Mouse (Mus musculus): Measurements from ENCODE around the gene Cpped1. TPM values are rescaled to one million over a fixed set of nuclear protein-coding genes. Genes with fewer than 3 reads are reported as not detected.

The Cpped1 gene
- polyA plus RNA-seq (2014; fragmentation: Nextera tagmentation; extraction: Ambion mirVana), result 35.6 and 35.9 TPM in 2 replicates

DNA sequence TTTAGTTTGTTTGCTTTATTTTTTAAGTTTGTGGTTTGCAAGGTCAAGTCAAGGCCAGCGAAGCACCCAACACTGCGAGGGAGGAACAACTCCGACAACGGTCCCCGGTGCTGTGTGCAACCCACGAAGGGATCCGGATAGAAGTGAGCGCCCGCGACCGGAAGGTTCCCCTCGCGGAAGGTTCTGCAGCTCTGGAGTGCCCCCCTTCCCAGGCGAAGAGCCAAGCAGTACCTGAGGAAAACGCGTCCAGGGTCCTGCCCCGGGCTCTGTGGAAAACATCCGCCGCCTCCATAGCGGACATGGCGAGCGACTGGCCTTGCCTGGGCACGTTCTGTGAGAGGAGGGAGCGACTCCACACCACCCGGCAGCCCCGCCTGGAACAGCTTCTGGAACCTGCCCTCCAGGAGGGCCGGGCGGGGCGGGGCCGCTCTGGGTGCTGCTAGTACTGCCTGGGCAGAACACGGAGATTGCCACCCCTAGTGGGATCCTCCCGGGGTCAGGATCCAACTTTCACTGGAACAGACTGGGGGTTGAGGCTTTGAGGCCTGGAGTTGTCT, at the start of gene Cpped1:
Gene Cpped1 (minus strand): TSS at position 411 of the 557 bp plus-strand sequence.
- peaks cover 5% of the 10 kb centered on the region; the same call in 1 of the 2 replicates for H3K4me1 ChIP-seq (replicated peaks; ENCODE audit: control insufficient read depth, insufficient read depth, low read length)

DNA sequence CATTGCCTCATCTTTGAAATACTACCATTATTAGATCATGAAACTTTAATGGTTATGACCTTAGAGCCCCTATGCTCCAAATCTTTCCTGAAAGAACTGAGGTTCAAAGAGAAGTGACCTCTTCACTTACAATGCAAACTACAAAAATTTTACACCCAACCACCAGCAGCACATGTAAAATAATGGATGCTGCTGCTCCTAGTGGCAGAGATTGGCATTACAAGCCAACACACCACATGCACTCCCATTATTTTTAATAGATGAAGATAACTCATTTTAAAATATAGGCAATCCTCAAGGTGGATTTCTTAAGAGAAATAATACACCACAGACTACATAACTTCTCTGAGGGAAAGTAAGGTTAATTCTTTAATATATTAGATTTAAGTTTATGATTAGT, 31.2 kb upstream of the Cpped1 start:
- H3K27me3 ChIP-seq (replicated peaks; ENCODE audit: control insufficient read depth, insufficient read depth, low read length), result no peaks in the 10 kb centered on the region
- ATAC-seq (replicated peaks; ENCODE audit: low FRiP score, low TSS enrichment, low read depth) (no peak), DNase-seq (ENCODE audit: low spot score) (peak; percentile 57)
- H3K4me3 ChIP-seq (ENCODE audit: low read depth, low read length), result no peak overlapping the region
- no peaks in the 10 kb centered on the region for H3K4me1 ChIP-seq (replicated peaks; ENCODE audit: control insufficient read depth, insufficient read depth, low read length)
- no peak overlapping the region for H3K9ac ChIP-seq (ENCODE audit: low read length)
- H3K36me3 ChIP-seq (ENCODE audit: control insufficient read depth, insufficient read depth, low read length), result no peaks in the 10 kb centered on the region
- H3K4me2 ChIP-seq (ENCODE audit: low read length), result no peak overlapping the region
- H3K27ac ChIP-seq (ENCODE audit: low read depth), result no peak overlapping the region
- no peaks in the 10 kb centered on the region for H3K9me3 ChIP-seq (ENCODE audit: control insufficient read depth, low read length)

More for the DNA sequence above, at the start of gene Cpped1:
- Histone ChIP-seq H3K27ac (ENCODE audit: low read depth) (peak within 1 kb of the TSS; percentile 73), H3K9me3 (ENCODE audit: control insufficient read depth, low read length) (no peaks in the 10 kb centered on the region), H3K36me3 (ENCODE audit: control insufficient read depth, insufficient read depth, low read length) (no peaks in the 10 kb centered on the region), H3K4me2 (ENCODE audit: low read length) (peak within 1 kb of the TSS; percentile 54), H3K27me3 (replicated peaks; ENCODE audit: control insufficient read depth, insufficient read depth, low read length) (no peaks in the 10 kb centered on the region), H3K9ac (ENCODE audit: low read length) (peak within 1 kb of the TSS; percentile 72), H3K4me3 (ENCODE audit: low read depth, low read length) (peak within 1 kb of the TSS; percentile 66)
- DNase-seq (ENCODE audit: low spot score) (peak; percentile 97), ATAC-seq (replicated peaks; ENCODE audit: low FRiP score, low TSS enrichment, low read depth) (peak; percentile 99)
- WGBS, result 0% methylated on average over 32 of the region's 32 CpGs

DNA sequence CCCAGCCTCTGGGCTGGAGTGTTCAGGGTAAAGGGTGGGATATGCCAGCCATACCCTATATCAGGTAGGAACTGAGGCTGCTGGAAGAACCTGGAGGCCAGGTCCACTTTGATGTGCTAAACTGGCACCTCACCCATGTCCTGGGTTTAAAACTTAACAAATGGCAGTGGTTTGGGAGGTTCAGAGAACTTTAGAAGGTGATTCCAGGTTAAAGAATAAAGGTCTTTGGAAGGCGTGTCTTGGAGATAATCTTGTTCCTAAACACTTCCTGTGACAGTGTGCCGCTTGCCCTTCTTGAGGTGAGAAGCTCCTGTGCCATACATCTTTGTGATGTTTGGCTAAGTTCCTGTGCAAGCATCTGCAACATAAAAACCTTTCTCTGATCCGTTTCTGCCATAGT, 1.6 kb upstream of the Cpped1 start:
- Histone ChIP-seq H3K27ac (ENCODE audit: low read depth) (no peak overlapping the region), H3K27me3 (replicated peaks; ENCODE audit: control insufficient read depth, insufficient read depth, low read length) (no peaks in the 10 kb centered on the region), H3K4me1 (replicated peaks; ENCODE audit: control insufficient read depth, insufficient read depth, low read length) (peaks cover 5% of the 10 kb centered on the region; the same call in 1 of the 2 replicates), H3K36me3 (ENCODE audit: control insufficient read depth, insufficient read depth, low read length) (no peaks in the 10 kb centered on the region), H3K9me3 (ENCODE audit: control insufficient read depth, low read length) (no peaks in the 10 kb centered on the region), H3K4me3 (ENCODE audit: low read depth, low read length) (no peak overlapping the region), H3K9ac (ENCODE audit: low read length) (no peak overlapping the region), H3K4me2 (ENCODE audit: low read length) (no peak overlapping the region)
- DNase-seq (ENCODE audit: low spot score), result no peak
- no peak for ATAC-seq (replicated peaks; ENCODE audit: low FRiP score, low TSS enrichment, low read depth)
- WGBS, result 73% methylated on average over 3 of the region's 3 CpGs

DNA sequence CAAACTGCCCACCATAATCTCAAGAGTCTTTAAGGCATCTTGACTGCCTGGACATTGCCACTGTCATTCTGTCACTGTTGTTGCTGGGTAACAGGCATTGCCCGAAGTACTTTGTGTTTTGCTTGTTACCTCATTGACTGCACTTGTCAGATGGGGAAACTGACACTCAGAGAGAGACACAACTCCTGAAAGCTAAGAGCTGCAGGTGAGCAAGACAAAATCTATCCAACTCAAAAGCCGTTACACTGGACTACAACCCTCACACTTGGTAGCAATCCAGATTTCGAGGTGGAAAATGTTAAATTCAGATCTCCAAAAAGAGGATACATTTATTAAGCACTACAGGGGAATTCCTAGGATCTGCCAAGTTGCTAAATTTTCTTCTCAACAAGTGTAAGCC, 572 bp upstream of the Cpped1 start:
- Histone ChIP-seq H3K27ac (ENCODE audit: low read depth) (no peak overlapping the region), H3K9me3 (ENCODE audit: control insufficient read depth, low read length) (no peaks in the 10 kb centered on the region), H3K4me1 (replicated peaks; ENCODE audit: control insufficient read depth, insufficient read depth, low read length) (peaks cover 5% of the 10 kb centered on the region; the same call in 1 of the 2 replicates), H3K36me3 (ENCODE audit: control insufficient read depth, insufficient read depth, low read length) (no peaks in the 10 kb centered on the region), H3K9ac (ENCODE audit: low read length) (no peak overlapping the region), H3K27me3 (replicated peaks; ENCODE audit: control insufficient read depth, insufficient read depth, low read length) (no peaks in the 10 kb centered on the region), H3K4me3 (ENCODE audit: low read depth, low read length) (peak overlapping the region; percentile 66; the same call in 1 of the 2 replicates), H3K4me2 (ENCODE audit: low read length) (peak overlapping the region; percentile 54; the same call in 1 of the 2 replicates)
- 76% methylated on average over 3 of the region's 3 CpGs for WGBS
- ATAC-seq (replicated peaks; ENCODE audit: low FRiP score, low TSS enrichment, low read depth) (no peak), DNase-seq (ENCODE audit: low spot score) (no peak)

DNA sequence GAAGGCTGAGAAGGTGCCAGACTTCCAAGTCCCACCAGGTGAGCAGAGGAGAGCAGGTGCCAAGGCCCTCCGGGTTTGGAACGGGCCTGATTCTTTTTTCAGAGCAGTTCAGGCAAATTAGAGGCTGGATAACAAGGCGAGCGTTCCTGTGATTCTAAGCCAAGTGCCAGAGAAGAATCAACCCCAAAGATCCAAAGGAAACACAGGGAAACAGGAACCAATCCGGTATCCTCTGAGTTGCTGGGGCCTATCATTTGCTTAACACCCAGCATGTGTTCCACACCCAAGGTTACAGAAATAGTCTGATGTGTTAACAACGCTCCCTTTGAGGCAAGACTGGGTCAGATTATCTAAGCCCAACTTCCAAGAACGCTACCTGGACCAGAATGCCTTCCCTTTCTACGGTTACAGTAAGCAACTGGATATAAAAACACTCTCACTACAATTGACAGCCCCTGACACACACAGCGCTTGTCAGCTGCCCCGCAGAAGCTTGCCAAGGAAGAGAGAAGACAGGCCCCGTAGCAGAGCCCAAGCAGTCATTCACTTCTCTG, 707 bp downstream of the Cpped1 start:
- Histone ChIP-seq H3K27me3 (replicated peaks; ENCODE audit: control insufficient read depth, insufficient read depth, low read length) (no peaks in the 10 kb centered on the region), H3K9me3 (ENCODE audit: control insufficient read depth, low read length) (no peaks in the 10 kb centered on the region), H3K4me3 (ENCODE audit: low read depth, low read length) (peak overlapping the region; percentile 66), H3K4me2 (ENCODE audit: low read length) (peak overlapping the region; percentile 54), H3K27ac (ENCODE audit: low read depth) (peak overlapping the region; percentile 73; the same call in 1 of the 2 replicates), H3K36me3 (ENCODE audit: control insufficient read depth, insufficient read depth, low read length) (no peaks in the 10 kb centered on the region), H3K9ac (ENCODE audit: low read length) (peak overlapping the region; percentile 72), H3K4me1 (replicated peaks; ENCODE audit: control insufficient read depth, insufficient read depth, low read length) (peaks cover 5% of the 10 kb centered on the region; the same call in 1 of the 2 replicates)
- DNase-seq (ENCODE audit: low spot score) (no peak), ATAC-seq (replicated peaks; ENCODE audit: low FRiP score, low TSS enrichment, low read depth) (no peak)
- 19% methylated on average over 11 of the region's 11 CpGs for WGBS

DNA sequence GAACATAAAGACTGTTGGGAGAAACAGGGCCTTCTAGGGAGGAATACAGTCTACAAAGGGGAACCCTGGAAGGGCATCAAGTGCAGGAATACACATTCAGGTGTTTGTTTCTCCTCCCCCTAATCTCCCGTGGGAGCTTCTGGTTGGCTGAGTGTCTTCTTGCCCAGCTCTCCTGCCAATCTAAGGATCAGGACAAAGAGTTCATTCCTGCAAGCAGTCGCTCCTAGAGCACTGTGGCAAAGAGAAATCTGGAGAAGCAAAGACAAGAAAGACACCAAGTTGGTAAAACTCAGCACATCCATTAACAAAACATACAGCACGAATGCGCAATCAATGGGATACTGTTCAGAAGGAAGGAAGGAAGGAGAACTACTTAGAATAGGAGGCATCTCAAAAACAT, 1.4 kb downstream of the Cpped1 start:
- H3K4me3 ChIP-seq (ENCODE audit: low read depth, low read length), result no peak overlapping the region
- H3K9ac ChIP-seq (ENCODE audit: low read length), result peak overlapping the region; percentile 72
- H3K4me2 ChIP-seq (ENCODE audit: low read length), result peak overlapping the region; percentile 54
- peaks cover 5% of the 10 kb centered on the region; the same call in 1 of the 2 replicates for H3K4me1 ChIP-seq (replicated peaks; ENCODE audit: control insufficient read depth, insufficient read depth, low read length)
- no peak for ATAC-seq (replicated peaks; ENCODE audit: low FRiP score, low TSS enrichment, low read depth)
- no peaks in the 10 kb centered on the region for H3K9me3 ChIP-seq (ENCODE audit: control insufficient read depth, low read length)
- 82% methylated on average over 4 of the region's 4 CpGs for WGBS
- no peak for DNase-seq (ENCODE audit: low spot score)
- H3K36me3 ChIP-seq (ENCODE audit: control insufficient read depth, insufficient read depth, low read length), result no peaks in the 10 kb centered on the region
- H3K27ac ChIP-seq (ENCODE audit: low read depth), result no peak overlapping the region
- no peaks in the 10 kb centered on the region for H3K27me3 ChIP-seq (replicated peaks; ENCODE audit: control insufficient read depth, insufficient read depth, low read length)

DNA sequence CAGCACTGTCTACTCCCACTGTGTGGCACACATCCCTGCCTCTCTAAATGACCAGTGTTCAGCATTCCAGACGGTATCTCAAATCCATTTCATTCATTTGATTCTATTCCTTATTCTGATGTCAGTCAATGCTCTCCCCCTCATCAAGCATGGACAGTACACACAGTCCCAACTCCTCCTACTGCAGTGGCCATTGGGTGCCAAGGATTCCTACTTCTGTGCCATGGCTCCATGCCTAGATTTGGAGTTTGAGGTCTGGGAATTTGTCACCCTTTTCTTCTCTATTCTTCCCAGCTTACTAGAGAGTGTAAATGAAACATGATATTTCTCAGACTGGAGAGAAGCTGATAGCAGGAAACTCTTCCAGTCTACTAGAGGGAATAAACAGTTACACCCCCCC, 2.3 kb downstream of the Cpped1 start:
- Histone ChIP-seq H3K27me3 (replicated peaks; ENCODE audit: control insufficient read depth, insufficient read depth, low read length) (no peaks in the 10 kb centered on the region), H3K36me3 (ENCODE audit: control insufficient read depth, insufficient read depth, low read length) (no peaks in the 10 kb centered on the region), H3K4me2 (ENCODE audit: low read length) (no peak overlapping the region), H3K9ac (ENCODE audit: low read length) (no peak overlapping the region), H3K4me1 (replicated peaks; ENCODE audit: control insufficient read depth, insufficient read depth, low read length) (peaks cover 5% of the 10 kb centered on the region; the same call in 1 of the 2 replicates), H3K4me3 (ENCODE audit: low read depth, low read length) (no peak overlapping the region), H3K27ac (ENCODE audit: low read depth) (no peak overlapping the region), H3K9me3 (ENCODE audit: control insufficient read depth, low read length) (no peaks in the 10 kb centered on the region)
- ATAC-seq (replicated peaks; ENCODE audit: low FRiP score, low TSS enrichment, low read depth), result no peak
- WGBS, result 79% methylated on average over 1 of the region's 1 CpGs
- no peak for DNase-seq (ENCODE audit: low spot score)

DNA sequence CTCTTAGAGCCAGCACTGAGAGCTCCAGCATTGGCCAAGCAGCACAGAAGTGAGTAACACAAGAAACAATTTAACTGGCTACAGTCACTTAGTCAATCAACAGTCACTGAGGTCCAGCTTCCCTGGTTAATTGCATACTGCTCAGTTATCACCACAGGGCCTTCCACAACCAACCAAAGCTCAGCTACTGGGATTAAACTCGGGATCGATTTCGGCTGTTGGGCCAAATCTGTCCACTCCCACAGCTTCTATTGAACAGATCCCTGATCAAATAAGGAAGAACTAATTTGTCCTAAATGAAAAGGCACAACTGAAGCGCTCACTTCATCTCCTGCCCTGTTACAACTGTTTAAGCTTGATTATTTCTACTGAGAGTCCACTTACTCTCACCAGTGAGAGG, 4.0 kb downstream of the Cpped1 start:
- H3K27ac ChIP-seq (ENCODE audit: low read depth), result no peak overlapping the region
- H3K9me3 ChIP-seq (ENCODE audit: control insufficient read depth, low read length), result no peaks in the 10 kb centered on the region
- no peak overlapping the region for H3K4me2 ChIP-seq (ENCODE audit: low read length)
- H3K36me3 ChIP-seq (ENCODE audit: control insufficient read depth, insufficient read depth, low read length), result no peaks in the 10 kb centered on the region
- H3K4me3 ChIP-seq (ENCODE audit: low read depth, low read length), result no peak overlapping the region
- DNase-seq (ENCODE audit: low spot score) (no peak), ATAC-seq (replicated peaks; ENCODE audit: low FRiP score, low TSS enrichment, low read depth) (no peak)
- no peaks in the 10 kb centered on the region for H3K27me3 ChIP-seq (replicated peaks; ENCODE audit: control insufficient read depth, insufficient read depth, low read length)
- H3K9ac ChIP-seq (ENCODE audit: low read length), result no peak overlapping the region
- H3K4me1 ChIP-seq (replicated peaks; ENCODE audit: control insufficient read depth, insufficient read depth, low read length), result peaks cover 5% of the 10 kb centered on the region; the same call in 1 of the 2 replicates
- 91% methylated on average over 4 of the region's 4 CpGs for whole genome bisulfite sequencing

DNA sequence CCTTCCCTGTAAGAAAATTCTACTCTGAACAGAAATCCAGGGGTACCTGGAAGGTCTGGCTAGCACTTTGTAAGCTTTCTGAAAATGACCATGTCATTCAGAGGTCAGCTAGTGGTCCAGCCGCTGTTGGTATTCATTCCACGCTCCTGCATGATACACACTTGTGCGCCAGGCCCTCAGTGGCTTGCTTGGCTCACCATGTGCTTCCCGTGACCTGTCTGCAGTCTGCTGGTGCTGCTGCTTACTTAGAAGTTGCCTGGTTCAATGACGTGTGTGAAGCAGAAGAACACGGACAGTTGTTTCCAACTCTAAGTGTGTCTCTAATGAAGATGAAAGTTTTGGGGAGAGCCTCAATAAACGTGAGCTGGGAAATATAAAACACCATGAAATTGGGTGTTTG, 7.2 kb downstream of the Cpped1 start:
- H3K4me1 ChIP-seq (replicated peaks; ENCODE audit: control insufficient read depth, insufficient read depth, low read length), result no peaks in the 10 kb centered on the region
- ATAC-seq (replicated peaks; ENCODE audit: low FRiP score, low TSS enrichment, low read depth) (no peak), DNase-seq (ENCODE audit: low spot score) (no peak)
- H3K27me3 ChIP-seq (replicated peaks; ENCODE audit: control insufficient read depth, insufficient read depth, low read length), result no peaks in the 10 kb centered on the region
- no peaks in the 10 kb centered on the region for H3K36me3 ChIP-seq (ENCODE audit: control insufficient read depth, insufficient read depth, low read length)
- no peak overlapping the region for H3K27ac ChIP-seq (ENCODE audit: low read depth)
- 85% methylated on average over 7 of the region's 7 CpGs for WGBS
- H3K4me2 ChIP-seq (ENCODE audit: low read length), result no peak overlapping the region
- no peak overlapping the region for H3K9ac ChIP-seq (ENCODE audit: low read length)
- H3K9me3 ChIP-seq (ENCODE audit: control insufficient read depth, low read length), result no peaks in the 10 kb centered on the region
- H3K4me3 ChIP-seq (ENCODE audit: low read depth, low read length), result no peak overlapping the region

All from intestine, embryonic 14.5 days (tissue).